Mouse (Mus musculus): ENCODE measurements around the gene Bmp2k. TPM values are rescaled to one million over a fixed set of nuclear protein-coding genes. Genes with fewer than 3 reads are reported as not detected.

The Bmp2k gene
- total and polyA plus RNA-seq, 3 experiments, result 7.9 to 9.1 (median 8.9) TPM

GRCm38 (mm10) chr5:97016842-97017577 is 19.5 kb downstream of the Bmp2k start:
- DNase-seq (ENCODE audit: extremely low read depth), result no peak
- Histone ChIP-seq H3K27me3 (replicated peaks) (no peaks in the 10 kb centered on the region), H3K9ac (ENCODE audit: insufficient read depth, low read depth) (no peak overlapping the region), H3K4me1 (ENCODE audit: control insufficient read depth in 1 of 2, insufficient read depth in 2 of 2) (peaks cover 7 to 36% of the 10 kb centered on the region in 2 experiments), H3K27ac (ENCODE audit: insufficient read depth, low read depth) (no peak overlapping the region), H3K4me2 (ENCODE audit: insufficient read depth, low read depth, poor library complexity, severe bottlenecking) (no peak overlapping the region), H3K4me3 (replicated peaks in 1 of 3; ENCODE audit: low read depth in 2 of 3, low read length in 2 of 3, poor library complexity in 1 of 3) (no peak overlapping the region), H3K9me3 (replicated peaks; ENCODE audit: low read length) (no peaks in the 10 kb centered on the region), H3K79me2 (replicated peaks; ENCODE audit: control insufficient read depth, extremely low read depth, insufficient read depth, poor library complexity, severe bottlenecking) (peaks cover 32% of the 10 kb centered on the region), H3K36me3 (replicated peaks in 1 of 2; ENCODE audit: control insufficient read depth in 1 of 2, insufficient read depth in 1 of 2, low read length in 1 of 2) (peaks cover 0 to 21% of the 10 kb centered on the region in 2 experiments)
- dilution Hi-C loops (cut with MboI; ENCODE audit: extremely low pct_ligation_motif_present, extremely low pct_unique_long_range_greater_than_20kb, low sequenced_read_pairs) (no loop called here), in situ Hi-C loops (cut with MboI; ENCODE audit: low pct_ligation_motif_present, low pct_unique_long_range_greater_than_20kb, low sequenced_read_pairs) (no loop called here)
- TF ChIP-seq TCF12 (IDR thresholded peaks at IDR 0.05; ENCODE audit: low read depth, low read length) (no peak), KAT2A (IDR thresholded peaks at IDR 0.05; ENCODE audit: insufficient replicate concordance, low read length) (no peak), TBP (conservative IDR thresholded peaks at IDR 0.05; ENCODE audit: low read depth, low read length) (no peak), MAFK (IDR thresholded peaks at IDR 0.05; ENCODE audit: insufficient replicate concordance, low read length) (no peak), MYC (IDR thresholded peaks at IDR 0.05; ENCODE audit: low read depth, low read length) (no peak), EP300 (IDR thresholded peaks at IDR 0.05; ENCODE audit: low read length) (no peak), MAX (IDR thresholded peaks at IDR 0.05; ENCODE audit: low read length) (no peak), E2F4 (IDR thresholded peaks at IDR 0.05; ENCODE audit: insufficient replicate concordance, low read depth, low read length) (no peak), ZKSCAN1 (IDR thresholded peaks at IDR 0.05; ENCODE audit: borderline replicate concordance, low read depth, low read length) (no peak), USF1 (IDR thresholded peaks at IDR 0.05; ENCODE audit: low read depth, low read length) (no peak), GABPA (IDR thresholded peaks at IDR 0.05; ENCODE audit: insufficient replicate concordance, low read depth, low read length) (no peak), ZC3H11A (IDR thresholded peaks at IDR 0.05; ENCODE audit: low read depth, low read length) (no peak), CHD2 (IDR thresholded peaks at IDR 0.05; ENCODE audit: low read length) (no peak)

GRCm38 (mm10) chr5:97022305-97023278 is 25.1 kb downstream of the Bmp2k start:
- H3K27me3 ChIP-seq (replicated peaks), result no peaks in the 10 kb centered on the region
- DNase-seq (ENCODE audit: extremely low read depth), result no peak
- no peak overlapping the region for H3K4me2 ChIP-seq (ENCODE audit: insufficient read depth, low read depth, poor library complexity, severe bottlenecking)
- H3K36me3 ChIP-seq (replicated peaks in 1 of 2; ENCODE audit: control insufficient read depth in 1 of 2, insufficient read depth in 1 of 2, low read length in 1 of 2), result peaks cover 0 to 8% of the 10 kb centered on the region in 2 experiments
- peaks cover 16 to 46% of the 10 kb centered on the region in 2 experiments for H3K4me1 ChIP-seq (ENCODE audit: control insufficient read depth in 1 of 2, insufficient read depth in 2 of 2)
- H3K9ac ChIP-seq (ENCODE audit: insufficient read depth, low read depth), result no peak overlapping the region
- H3K27ac ChIP-seq (ENCODE audit: insufficient read depth, low read depth), result no peak overlapping the region
- H3K4me3 ChIP-seq (replicated peaks in 1 of 3; ENCODE audit: low read depth in 2 of 3, low read length in 2 of 3, poor library complexity in 1 of 3), result no peak overlapping the region
- H3K9me3 ChIP-seq (replicated peaks; ENCODE audit: low read length), result no peaks in the 10 kb centered on the region
- in situ Hi-C loops (cut with MboI; ENCODE audit: low pct_ligation_motif_present, low pct_unique_long_range_greater_than_20kb, low sequenced_read_pairs), result no loop called here
- TF ChIP-seq JUND (conservative IDR thresholded peaks at IDR 0.05; ENCODE audit: low read depth, low read length) (no peak), USF1 (IDR thresholded peaks at IDR 0.05; ENCODE audit: low read depth, low read length) (no peak), GABPA (IDR thresholded peaks at IDR 0.05; ENCODE audit: insufficient replicate concordance, low read depth, low read length) (no peak), BHLHE40 (IDR thresholded peaks at IDR 0.05; ENCODE audit: low read depth, low read length) (no peak), POLR2A (IDR thresholded peaks at IDR 0.05; ENCODE audit: low read depth, low read length) (no peak), MAFK (IDR thresholded peaks at IDR 0.05; ENCODE audit: insufficient replicate concordance, low read length) (no peak), ZMIZ1 (IDR thresholded peaks at IDR 0.05; ENCODE audit: low read depth, low read length) (no peak), NRF1 (IDR thresholded peaks at IDR 0.05; ENCODE audit: low read depth, low read length) (no peak), MYC (IDR thresholded peaks at IDR 0.05; ENCODE audit: low read depth, low read length) (no peak), KAT2A (IDR thresholded peaks at IDR 0.05; ENCODE audit: insufficient replicate concordance, low read length) (no peak), TCF12 (IDR thresholded peaks at IDR 0.05; ENCODE audit: low read depth, low read length) (no peak), USF2 (conservative IDR thresholded peaks at IDR 0.05; ENCODE audit: low read depth, low read length) (no peak), MAX (IDR thresholded peaks at IDR 0.05; ENCODE audit: low read length) (no peak)
- dilution Hi-C loops (cut with MboI; ENCODE audit: extremely low pct_ligation_motif_present, extremely low pct_unique_long_range_greater_than_20kb, low sequenced_read_pairs), result no loop called here
- H3K79me2 ChIP-seq (replicated peaks; ENCODE audit: control insufficient read depth, extremely low read depth, insufficient read depth, poor library complexity, severe bottlenecking), result peaks cover 36% of the 10 kb centered on the region

All from CH12.LX (cell line).